Mouse (Mus musculus): ENCODE measurements around the gene 4930404H24Rik. TPM values are rescaled to one million over a fixed set of nuclear protein-coding genes. Genes with fewer than 3 reads are reported as not detected.
"Not testable (repeated sequence)": the region's sequence is repeated elsewhere in the genome, so short reads cannot be mapped to it uniquely, and the experiment has no call there.

4930404H24Rik gene
- polyA plus RNA-seq, 1 experiment from 2014 or later, result not detected

DNA sequence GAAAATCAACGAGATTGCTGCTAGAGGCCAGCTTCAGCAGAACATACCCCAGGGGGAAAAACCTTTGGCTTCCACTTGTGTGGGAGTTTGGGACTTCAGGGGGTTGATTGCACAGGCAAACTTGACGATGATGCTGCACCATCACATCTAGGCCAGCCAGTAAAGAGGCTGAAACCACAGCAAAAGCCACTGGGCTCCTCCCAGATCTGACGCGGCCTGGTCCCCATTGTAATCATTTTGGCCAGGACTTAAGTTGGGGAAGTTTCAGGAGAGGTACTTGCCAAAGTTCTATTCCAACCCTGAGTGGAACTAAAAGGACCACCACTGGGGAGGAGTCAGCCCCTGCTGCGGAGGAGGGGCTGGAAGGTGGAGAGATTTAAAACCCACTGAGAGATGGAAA is 1.6 kb upstream of the 4930404H24Rik start:
- Histone ChIP-seq H3K9me3 (replicated peaks; ENCODE audit: control insufficient read depth, low read length) (no peaks in the 10 kb centered on the region), H3K9ac (ENCODE audit: low read length) (no peak overlapping the region), H3K27me3 (ENCODE audit: control insufficient read depth, insufficient read depth, low read length) (no peaks in the 10 kb centered on the region), H3K27ac (ENCODE audit: low read length) (no peak overlapping the region), H3K4me2 (ENCODE audit: low read depth, low read length) (no peak overlapping the region), H3K36me3 (ENCODE audit: control insufficient read depth, insufficient read depth) (no peaks in the 10 kb centered on the region), H3K4me1 (ENCODE audit: control insufficient read depth, insufficient read depth, low read length) (peaks cover 38% of the 10 kb centered on the region), H3K4me3 (ENCODE audit: low read length) (no peak overlapping the region)
- 43% methylated on average over 5 of the region's 5 CpGs for WGBS
- ATAC-seq (replicated peaks; ENCODE audit: extremely low read depth, insufficient read depth, low FRiP score), result no peak

DNA sequence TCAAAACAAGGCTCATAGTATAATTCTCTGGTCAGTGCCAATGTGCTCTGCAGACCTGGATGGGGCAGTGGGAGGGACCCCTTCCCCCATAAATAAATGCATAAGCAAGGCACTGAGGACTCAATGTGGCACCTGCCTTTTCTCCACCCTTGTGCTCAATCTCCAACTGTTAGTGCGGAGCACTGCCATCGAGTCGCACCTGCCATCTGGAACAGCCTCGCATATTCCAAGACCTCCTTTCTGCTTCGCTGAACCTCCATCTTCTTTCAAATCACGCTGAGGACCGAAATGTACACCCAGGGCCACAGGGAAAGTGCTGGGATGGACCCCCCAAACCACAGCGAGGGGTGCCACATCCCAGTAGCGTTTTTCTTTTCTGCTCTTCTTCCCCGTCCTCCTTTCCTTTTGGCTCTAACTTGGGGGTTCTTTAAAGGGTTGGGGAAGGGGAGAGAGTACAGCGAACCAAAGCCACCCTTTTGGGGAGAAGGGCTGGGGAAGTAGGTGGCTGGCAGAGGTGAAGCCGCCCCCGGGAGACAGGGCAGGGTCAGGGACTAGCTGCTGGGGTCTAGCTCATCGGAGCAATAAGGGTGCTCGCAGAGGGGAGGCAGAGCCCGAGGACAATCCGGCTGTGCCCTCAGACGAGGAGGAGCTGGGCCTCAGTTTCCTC is 945 bp upstream of the 4930404H24Rik start:
- Histone ChIP-seq H3K4me1 (ENCODE audit: control insufficient read depth, insufficient read depth, low read length) (peaks cover 45% of the 10 kb centered on the region), H3K9ac (ENCODE audit: low read length) (peak overlapping the region; percentile 89), H3K9me3 (replicated peaks; ENCODE audit: control insufficient read depth, low read length) (no peaks in the 10 kb centered on the region), H3K4me2 (ENCODE audit: low read depth, low read length) (peak overlapping the region; percentile 97), H3K27me3 (ENCODE audit: control insufficient read depth, insufficient read depth, low read length) (no peaks in the 10 kb centered on the region), H3K4me3 (ENCODE audit: low read length) (peak overlapping the region; percentile 72), H3K36me3 (ENCODE audit: control insufficient read depth, insufficient read depth) (no peaks in the 10 kb centered on the region), H3K27ac (ENCODE audit: low read length) (no peak overlapping the region)
- no peak for ATAC-seq (replicated peaks; ENCODE audit: extremely low read depth, insufficient read depth, low FRiP score)
- WGBS, result 26% methylated on average over 18 of the region's 18 CpGs

DNA sequence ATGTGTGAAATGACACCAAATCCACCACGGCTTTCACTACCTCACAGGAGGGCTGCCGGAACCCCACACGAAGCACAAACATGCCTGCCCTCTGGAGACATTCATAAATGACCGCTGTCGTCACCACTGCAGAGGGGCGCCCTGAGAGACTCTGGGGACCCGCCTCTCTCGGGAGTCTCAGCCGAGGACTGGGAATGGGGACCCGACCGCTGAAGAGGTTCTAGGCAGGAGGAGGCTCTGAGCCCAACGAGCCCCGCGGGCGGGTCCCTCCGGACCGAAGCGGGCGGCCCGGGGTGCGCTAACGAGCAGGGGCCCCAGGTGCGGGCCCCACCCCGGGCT is 442 bp upstream of the 4930404H24Rik start:
- Histone ChIP-seq H3K9ac (ENCODE audit: low read length) (peak overlapping the region; percentile 89), H3K4me1 (ENCODE audit: control insufficient read depth, insufficient read depth, low read length) (peaks cover 50% of the 10 kb centered on the region), H3K4me3 (ENCODE audit: low read length) (peak overlapping the region; percentile 72), H3K36me3 (ENCODE audit: control insufficient read depth, insufficient read depth) (no peaks in the 10 kb centered on the region), H3K4me2 (ENCODE audit: low read depth, low read length) (peak overlapping the region; percentile 97), H3K9me3 (replicated peaks; ENCODE audit: control insufficient read depth, low read length) (no peaks in the 10 kb centered on the region), H3K27me3 (ENCODE audit: control insufficient read depth, insufficient read depth, low read length) (no peaks in the 10 kb centered on the region), H3K27ac (ENCODE audit: low read length) (peak overlapping the region; percentile 54)
- under 1% methylated on average over 22 of the region's 24 CpGs for WGBS
- ATAC-seq (replicated peaks; ENCODE audit: extremely low read depth, insufficient read depth, low FRiP score), result peak; percentile 5; the same call in 1 of the 2 replicates

DNA sequence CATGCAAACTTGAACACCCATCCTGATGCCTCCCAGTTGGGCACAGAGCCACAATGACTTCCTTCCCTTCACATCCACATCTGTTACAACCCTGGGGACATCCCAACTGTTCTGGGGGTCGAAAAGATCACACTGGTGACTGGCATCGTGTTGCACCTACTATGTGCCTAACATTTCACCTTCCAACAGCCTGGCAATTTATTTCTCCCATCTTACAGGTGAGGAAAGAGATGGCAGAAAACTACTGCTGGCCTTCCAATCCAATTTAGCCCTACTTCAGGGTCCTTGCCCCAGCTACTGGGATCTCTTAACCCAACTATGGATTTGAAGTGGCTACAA is 772 bp downstream of the 4930404H24Rik start:
- Histone ChIP-seq H3K9me3 (replicated peaks; ENCODE audit: control insufficient read depth, low read length) (no peaks in the 10 kb centered on the region), H3K4me1 (ENCODE audit: control insufficient read depth, insufficient read depth, low read length) (peaks cover 52% of the 10 kb centered on the region), H3K9ac (ENCODE audit: low read length) (peak overlapping the region; percentile 89), H3K4me2 (ENCODE audit: low read depth, low read length) (peak overlapping the region; percentile 97), H3K4me3 (ENCODE audit: low read length) (peak overlapping the region; percentile 72), H3K27me3 (ENCODE audit: control insufficient read depth, insufficient read depth, low read length) (no peaks in the 10 kb centered on the region), H3K36me3 (ENCODE audit: control insufficient read depth, insufficient read depth) (no peaks in the 10 kb centered on the region), H3K27ac (ENCODE audit: low read length) (peak overlapping the region; percentile 91)
- 17% methylated on average over 2 of the region's 2 CpGs for WGBS
- ATAC-seq (replicated peaks; ENCODE audit: extremely low read depth, insufficient read depth, low FRiP score), result no peak

DNA sequence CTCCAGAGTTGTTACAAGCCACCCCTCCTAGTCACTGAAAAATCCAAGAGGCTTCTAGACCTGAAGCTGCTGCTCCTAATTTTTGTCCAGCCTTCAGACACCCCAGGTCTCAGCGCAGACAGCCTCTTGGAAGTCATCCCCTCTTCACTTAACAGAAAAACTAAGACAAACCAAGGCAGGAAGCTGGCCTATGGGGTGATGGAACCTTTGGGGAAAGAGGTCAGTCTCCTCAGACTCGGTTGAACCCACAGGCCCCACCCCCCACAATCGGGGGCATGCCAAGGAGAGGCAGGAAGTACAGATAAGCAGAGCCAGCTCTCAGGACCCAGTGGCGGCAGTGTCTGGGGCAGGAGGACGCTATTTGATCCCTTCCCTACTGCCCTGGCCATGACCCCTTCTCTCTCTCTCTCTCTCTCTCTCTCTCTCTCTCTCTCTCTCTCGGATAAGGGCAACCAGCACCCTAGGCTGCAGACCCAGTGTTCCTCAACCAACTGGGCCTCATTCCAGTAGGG is 1.2 kb downstream of the 4930404H24Rik start:
- Histone ChIP-seq H3K9me3 (replicated peaks; ENCODE audit: control insufficient read depth, low read length) (no peaks in the 10 kb centered on the region), H3K27ac (ENCODE audit: low read length) (peak overlapping the region; percentile 91), H3K36me3 (ENCODE audit: control insufficient read depth, insufficient read depth) (no peaks in the 10 kb centered on the region), H3K4me3 (ENCODE audit: low read length) (peak overlapping the region; percentile 72; the same call in 1 of the 2 replicates), H3K4me2 (ENCODE audit: low read depth, low read length) (peak overlapping the region; percentile 49), H3K9ac (ENCODE audit: low read length) (peak overlapping the region; percentile 22), H3K4me1 (ENCODE audit: control insufficient read depth, insufficient read depth, low read length) (peaks cover 52% of the 10 kb centered on the region), H3K27me3 (ENCODE audit: control insufficient read depth, insufficient read depth, low read length) (no peaks in the 10 kb centered on the region)
- peak; percentile 57 for ATAC-seq (replicated peaks; ENCODE audit: extremely low read depth, insufficient read depth, low FRiP score)
- WGBS, result 6% methylated on average over 6 of the region's 6 CpGs

DNA sequence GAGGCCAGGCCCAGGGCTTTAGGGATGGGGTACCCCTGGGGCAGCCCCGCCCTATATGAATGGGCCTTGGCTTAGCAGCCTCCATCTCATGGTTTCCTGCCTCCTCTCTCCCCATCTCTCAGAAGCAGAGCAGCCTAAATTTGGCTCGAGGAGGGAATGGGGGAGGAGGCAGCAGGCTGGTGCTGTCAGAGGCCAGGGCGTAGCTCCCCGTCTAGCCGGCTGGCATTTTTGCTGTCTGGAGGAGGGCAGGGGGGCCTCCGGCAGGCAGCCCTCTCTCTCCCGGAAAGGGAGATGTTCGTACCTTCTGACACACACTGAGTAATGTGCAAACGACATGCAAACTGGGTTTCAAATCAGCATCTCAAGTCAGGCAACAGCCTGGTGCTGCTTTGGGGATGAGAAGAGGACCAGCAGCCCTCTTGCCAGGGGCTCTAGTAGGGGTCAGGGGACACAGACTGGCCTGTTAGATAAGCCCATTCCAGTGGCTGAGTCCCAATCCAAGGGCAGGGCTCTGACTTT is 1.8 kb downstream of the 4930404H24Rik start:
- Histone ChIP-seq H3K9ac (ENCODE audit: low read length) (peak overlapping the region; percentile 44), H3K4me3 (ENCODE audit: low read length) (peak overlapping the region; percentile 3; the same call in 1 of the 2 replicates), H3K27me3 (ENCODE audit: control insufficient read depth, insufficient read depth, low read length) (no peaks in the 10 kb centered on the region), H3K9me3 (replicated peaks; ENCODE audit: control insufficient read depth, low read length) (no peaks in the 10 kb centered on the region), H3K4me1 (ENCODE audit: control insufficient read depth, insufficient read depth, low read length) (peaks cover 52% of the 10 kb centered on the region), H3K36me3 (ENCODE audit: control insufficient read depth, insufficient read depth) (no peaks in the 10 kb centered on the region), H3K4me2 (ENCODE audit: low read depth, low read length) (peak overlapping the region; percentile 49), H3K27ac (ENCODE audit: low read length) (peak overlapping the region; percentile 91)
- 8% methylated on average over 9 of the region's 9 CpGs for WGBS
- ATAC-seq (replicated peaks; ENCODE audit: extremely low read depth, insufficient read depth, low FRiP score), result peak; percentile 59

DNA sequence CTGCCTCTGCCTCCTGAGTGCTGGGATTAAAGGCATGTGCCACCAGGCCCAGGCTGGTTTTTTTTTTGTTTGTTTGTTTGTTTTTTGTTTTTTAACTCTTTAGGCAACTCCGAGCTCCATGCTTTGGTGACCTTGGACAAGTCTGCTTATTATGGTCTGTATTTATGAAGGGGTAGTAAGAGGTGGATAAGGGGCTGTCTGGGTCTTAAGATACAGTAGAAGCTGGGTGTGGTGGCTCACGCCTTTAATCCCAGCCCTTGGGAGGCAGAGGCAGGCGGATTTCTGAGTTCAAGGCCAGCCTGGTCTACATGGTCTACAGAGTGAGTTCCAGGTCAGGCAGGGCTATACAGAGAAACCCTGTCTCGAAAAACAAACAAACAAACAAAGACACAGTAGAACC is 2.8 kb downstream of the 4930404H24Rik start:
- 87% methylated on average over 4 of the region's 4 CpGs for WGBS
- peak overlapping the region; percentile 91 for H3K27ac ChIP-seq (ENCODE audit: low read length)
- H3K9me3 ChIP-seq (replicated peaks; ENCODE audit: control insufficient read depth, low read length), result not testable (repeated sequence)

DNA sequence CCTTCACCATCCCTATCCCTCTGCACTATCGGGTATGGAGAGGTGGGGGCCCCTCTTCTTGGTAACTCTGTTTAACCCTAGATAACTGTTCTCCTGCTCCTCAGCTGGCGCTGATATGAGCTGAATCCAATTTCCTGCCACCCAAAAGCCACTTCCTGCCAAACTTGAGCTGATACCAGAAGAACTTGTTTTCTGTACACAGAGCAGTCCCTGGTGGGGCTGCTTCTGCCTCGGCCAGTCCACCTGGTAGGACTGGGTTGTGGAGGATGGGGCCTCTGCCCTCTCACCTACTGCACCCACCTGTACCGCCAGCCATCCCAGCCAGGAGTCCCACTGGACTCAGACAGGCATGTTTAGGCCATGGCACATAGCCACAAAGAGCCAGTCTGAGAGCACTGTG is 3.2 kb downstream of the 4930404H24Rik start:
- WGBS, result 53% methylated on average over 4 of the region's 4 CpGs
- Histone ChIP-seq H3K4me3 (ENCODE audit: low read length) (no peak overlapping the region), H3K9me3 (replicated peaks; ENCODE audit: control insufficient read depth, low read length) (no peaks in the 10 kb centered on the region), H3K36me3 (ENCODE audit: control insufficient read depth, insufficient read depth) (no peaks in the 10 kb centered on the region), H3K9ac (ENCODE audit: low read length) (no peak overlapping the region), H3K4me2 (ENCODE audit: low read depth, low read length) (no peak overlapping the region), H3K4me1 (ENCODE audit: control insufficient read depth, insufficient read depth, low read length) (peaks cover 51% of the 10 kb centered on the region), H3K27me3 (ENCODE audit: control insufficient read depth, insufficient read depth, low read length) (no peaks in the 10 kb centered on the region), H3K27ac (ENCODE audit: low read length) (peak overlapping the region; percentile 57)
- ATAC-seq (replicated peaks; ENCODE audit: extremely low read depth, insufficient read depth, low FRiP score), result no peak

More for the DNA sequence above, 2.8 kb downstream of the 4930404H24Rik start:
- not testable (repeated sequence) for H3K9ac ChIP-seq (ENCODE audit: low read length); H3K4me3 ChIP-seq (ENCODE audit: low read length); ATAC-seq (replicated peaks; ENCODE audit: extremely low read depth, insufficient read depth, low FRiP score); H3K27me3 ChIP-seq (ENCODE audit: control insufficient read depth, insufficient read depth, low read length); H3K36me3 ChIP-seq (ENCODE audit: control insufficient read depth, insufficient read depth); H3K4me2 ChIP-seq (ENCODE audit: low read depth, low read length)
- H3K4me1 ChIP-seq (ENCODE audit: control insufficient read depth, insufficient read depth, low read length), result peaks cover 52% of the 10 kb centered on the region

DNA sequence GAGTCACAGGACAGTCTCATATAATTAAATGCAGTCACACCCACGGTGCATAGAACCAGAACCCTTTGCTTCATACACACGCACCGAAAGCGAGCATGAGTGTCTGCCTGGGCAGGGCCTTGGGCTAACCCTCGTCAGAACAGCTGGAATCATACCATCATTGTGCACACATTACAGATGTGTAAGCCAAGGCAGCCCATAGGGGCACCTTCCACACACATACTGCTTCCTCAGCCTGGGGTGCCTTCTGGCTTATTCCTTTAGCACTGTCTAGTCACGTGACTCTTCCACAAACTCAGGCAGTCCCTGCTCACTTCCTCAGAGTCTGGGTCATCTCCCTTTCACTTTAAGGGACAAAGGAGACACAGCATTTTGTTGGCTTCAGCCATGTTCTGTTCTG is 3.7 kb downstream of the 4930404H24Rik start:
- Histone ChIP-seq H3K9ac (ENCODE audit: low read length) (no peak overlapping the region), H3K9me3 (replicated peaks; ENCODE audit: control insufficient read depth, low read length) (no peaks in the 10 kb centered on the region), H3K4me3 (ENCODE audit: low read length) (no peak overlapping the region), H3K36me3 (ENCODE audit: control insufficient read depth, insufficient read depth) (no peaks in the 10 kb centered on the region), H3K27ac (ENCODE audit: low read length) (peak overlapping the region; percentile 57; the same call in 1 of the 2 replicates), H3K4me2 (ENCODE audit: low read depth, low read length) (no peak overlapping the region), H3K27me3 (ENCODE audit: control insufficient read depth, insufficient read depth, low read length) (no peaks in the 10 kb centered on the region), H3K4me1 (ENCODE audit: control insufficient read depth, insufficient read depth, low read length) (peaks cover 48% of the 10 kb centered on the region)
- WGBS, result 76% methylated on average over 6 of the region's 6 CpGs
- ATAC-seq (replicated peaks; ENCODE audit: extremely low read depth, insufficient read depth, low FRiP score), result no peak
